Mouse (Mus musculus): ENCODE data around the gene Rhd. TPM values are rescaled to one million over a fixed set of nuclear protein-coding genes. Genes with fewer than 3 reads are reported as not detected.

Rhd gene
- 72.4 and 123 TPM in 2 replicates for polyA plus RNA-seq (2012; ENCODE audit: low replicate concordance)

GRCm38 (mm10) chr4:134863937-134864729 is at the start of gene Rhd:
Gene Rhd, plus strand, starts transcription at chr4:134864536.

GRCm38 (mm10) chr4:134853259-134853636 is 11.1 kb upstream of the Rhd start, which contains the start of gene Maco1:
Gene Maco1, minus strand, starts transcription at chr4:134853345.

GRCm38 (mm10) chr4:134914864-134915209 is 50.5 kb downstream of the Rhd start, which contains the start of gene Tmem50a:
Gene Tmem50a, minus strand, starts transcription at chr4:134915024.

GRCm38 (mm10) chr4:134923258-134924018 is 59.1 kb downstream of the Rhd start, which contains the start of gene Rsrp1:
Gene Rsrp1, plus strand, starts transcription at chr4:134923592.

GRCm38 (mm10) chr4:134930684-134931481 is 66.5 kb downstream of the Rhd start, which contains the start of gene Syf2:
Gene Syf2, plus strand, starts transcription at chr4:134930898.

Other genes with a start within 250 kb of the Rhd start
- gene Man1c1, start 160.2 kb upstream of the Rhd start, polyA plus RNA-seq (2012; ENCODE audit: low replicate concordance): 8.8 and 17.7 TPM in 2 replicates
- gene Ldlrap1, start 96.5 kb upstream of the Rhd start, polyA plus RNA-seq (2012; ENCODE audit: low replicate concordance): 43.7 and 75.4 TPM in 2 replicates
- 16.6 and 30.3 TPM in 2 replicates for gene Maco1, start 11.2 kb upstream of the Rhd start, polyA plus RNA-seq (2012; ENCODE audit: low replicate concordance)
- gene Tmem50a, start 50.5 kb downstream of the Rhd start, polyA plus RNA-seq (2012; ENCODE audit: low replicate concordance): 6.5 and 26.8 TPM in 2 replicates
- 495 and 715 TPM in 2 replicates for gene Rsrp1, start 59.1 kb downstream of the Rhd start, polyA plus RNA-seq (2012; ENCODE audit: low replicate concordance)
- 23.8 and 56.6 TPM in 2 replicates for gene Syf2, start 66.4 kb downstream of the Rhd start, polyA plus RNA-seq (2012; ENCODE audit: low replicate concordance)

All from leukemia stem cell, adult 10-12 weeks (primary cell).